Mouse (Mus musculus): ENCODE measurements around the gene Nr6a1. TPM values are rescaled to one million over a fixed set of nuclear protein-coding genes. Genes with fewer than 3 reads are reported as not detected.

Gene Nr6a1
- polyA plus RNA-seq, 1 experiment from 2014 or later: 0.51 TPM

DNA sequence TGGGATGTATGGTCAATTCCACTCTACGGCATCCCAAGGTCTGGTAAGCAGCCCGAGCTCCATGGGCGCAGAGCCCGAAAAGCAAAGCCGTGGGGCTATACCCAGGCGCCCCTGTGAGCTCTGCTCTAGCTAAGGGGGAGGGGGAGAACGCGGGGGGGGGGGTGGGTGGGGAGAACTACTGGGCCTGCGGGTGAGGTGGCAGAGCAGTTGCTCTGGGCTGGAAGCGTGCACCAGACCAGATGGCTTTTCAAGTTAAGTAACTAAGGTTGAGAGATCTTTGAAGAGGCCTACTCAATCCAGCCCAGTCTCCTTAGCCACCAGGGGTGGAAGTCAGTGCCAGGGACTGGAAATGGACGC, 214.7 kb downstream of the Nr6a1 start:
- no peaks in the 10 kb centered on the region for H3K9me3 ChIP-seq (replicated peaks; ENCODE audit: low read length)
- H3K4me1 ChIP-seq (replicated peaks; ENCODE audit: insufficient read depth, low read length): peaks cover 21% of the 10 kb centered on the region; the same call in 1 of the 2 replicates
- no peak overlapping the region for H3K4me3 ChIP-seq (replicated peaks; ENCODE audit: low read depth, low read length)
- 44% methylated on average over 11 of the region's 11 CpGs for WGBS
- H3K27me3 ChIP-seq (ENCODE audit: insufficient read depth, low read length): peaks cover 53% of the 10 kb centered on the region
- TF ChIP-seq CTCF (IDR thresholded peaks at IDR 0.05; ENCODE audit: low read depth): no peak
- no peak overlapping the region for H3K4me2 ChIP-seq (ENCODE audit: low read length)
- ATAC-seq (replicated peaks; ENCODE audit: low FRiP score, low read depth): no peak
- H3K9ac ChIP-seq (ENCODE audit: low read depth, low read length): no peak overlapping the region
- no peak overlapping the region for H3K27ac ChIP-seq
- H3K36me3 ChIP-seq (ENCODE audit: insufficient read depth, low read length): no peaks in the 10 kb centered on the region
- no peak for DNase-seq (ENCODE audit: low spot score)

GRCm38 (mm10) chr2:38712076-38712768, 215.3 kb downstream of the Nr6a1 start:
- WGBS: 8% methylated on average over 40 of the region's 58 CpGs
- no peak overlapping the region for H3K9ac ChIP-seq (ENCODE audit: low read depth, low read length)
- TF ChIP-seq CTCF (IDR thresholded peaks at IDR 0.05; ENCODE audit: low read depth): no peak

DNA sequence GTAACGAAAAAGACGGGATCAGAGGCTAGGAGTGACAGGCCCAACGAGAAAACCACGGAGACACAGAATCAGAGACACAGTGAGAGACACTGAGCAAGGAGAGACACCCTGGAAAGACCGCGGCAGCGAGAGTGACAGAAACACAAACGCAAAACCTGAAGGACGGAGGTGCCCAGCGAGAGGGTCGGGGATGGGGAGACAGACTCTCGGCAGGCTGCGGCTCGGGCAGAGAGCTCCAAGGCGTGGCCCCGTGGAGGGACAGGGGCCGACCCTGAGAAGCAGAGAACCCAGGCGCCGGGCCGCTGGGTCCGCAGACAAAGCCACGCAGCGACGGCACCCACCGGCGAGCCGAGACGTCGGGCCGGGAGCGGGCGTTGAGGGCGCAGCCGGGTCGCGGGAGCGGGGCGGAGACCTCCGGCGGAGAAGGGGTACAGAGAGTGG, 216.0 kb downstream of the Nr6a1 start:
- WGBS: 1% methylated on average over 40 of the region's 40 CpGs
- H3K27ac ChIP-seq: no peak overlapping the region
- H3K36me3 ChIP-seq (ENCODE audit: insufficient read depth, low read length): no peaks in the 10 kb centered on the region
- peaks cover 21% of the 10 kb centered on the region; the same call in 1 of the 2 replicates for H3K4me1 ChIP-seq (replicated peaks; ENCODE audit: insufficient read depth, low read length)
- no peaks in the 10 kb centered on the region for H3K9me3 ChIP-seq (replicated peaks; ENCODE audit: low read length)
- ATAC-seq (replicated peaks; ENCODE audit: low FRiP score, low read depth) (no peak), DNase-seq (ENCODE audit: low spot score) (no peak)
- H3K9ac ChIP-seq (ENCODE audit: low read depth, low read length): no peak overlapping the region
- H3K4me3 ChIP-seq (replicated peaks; ENCODE audit: low read depth, low read length): peak overlapping the region; percentile 31
- peaks cover 55% of the 10 kb centered on the region for H3K27me3 ChIP-seq (ENCODE audit: insufficient read depth, low read length)
- H3K4me2 ChIP-seq (ENCODE audit: low read length): peak overlapping the region; percentile 56
- no peak for TF ChIP-seq CTCF (IDR thresholded peaks at IDR 0.05; ENCODE audit: low read depth)

More at GRCm38 (mm10) chr2:38712076-38712768, 215.3 kb downstream of the Nr6a1 start:
- Histone ChIP-seq H3K4me2 (ENCODE audit: low read length) (peak overlapping the region; percentile 56), H3K27me3 (ENCODE audit: insufficient read depth, low read length) (peaks cover 55% of the 10 kb centered on the region), H3K27ac (no peak overlapping the region), H3K9me3 (replicated peaks; ENCODE audit: low read length) (no peaks in the 10 kb centered on the region), H3K4me1 (replicated peaks; ENCODE audit: insufficient read depth, low read length) (peaks cover 21% of the 10 kb centered on the region; the same call in 1 of the 2 replicates), H3K36me3 (ENCODE audit: insufficient read depth, low read length) (no peaks in the 10 kb centered on the region), H3K4me3 (replicated peaks; ENCODE audit: low read depth, low read length) (peak overlapping the region; percentile 31)
- DNase-seq (ENCODE audit: low spot score): no peak
- ATAC-seq (replicated peaks; ENCODE audit: low FRiP score, low read depth): no peak

DNA sequence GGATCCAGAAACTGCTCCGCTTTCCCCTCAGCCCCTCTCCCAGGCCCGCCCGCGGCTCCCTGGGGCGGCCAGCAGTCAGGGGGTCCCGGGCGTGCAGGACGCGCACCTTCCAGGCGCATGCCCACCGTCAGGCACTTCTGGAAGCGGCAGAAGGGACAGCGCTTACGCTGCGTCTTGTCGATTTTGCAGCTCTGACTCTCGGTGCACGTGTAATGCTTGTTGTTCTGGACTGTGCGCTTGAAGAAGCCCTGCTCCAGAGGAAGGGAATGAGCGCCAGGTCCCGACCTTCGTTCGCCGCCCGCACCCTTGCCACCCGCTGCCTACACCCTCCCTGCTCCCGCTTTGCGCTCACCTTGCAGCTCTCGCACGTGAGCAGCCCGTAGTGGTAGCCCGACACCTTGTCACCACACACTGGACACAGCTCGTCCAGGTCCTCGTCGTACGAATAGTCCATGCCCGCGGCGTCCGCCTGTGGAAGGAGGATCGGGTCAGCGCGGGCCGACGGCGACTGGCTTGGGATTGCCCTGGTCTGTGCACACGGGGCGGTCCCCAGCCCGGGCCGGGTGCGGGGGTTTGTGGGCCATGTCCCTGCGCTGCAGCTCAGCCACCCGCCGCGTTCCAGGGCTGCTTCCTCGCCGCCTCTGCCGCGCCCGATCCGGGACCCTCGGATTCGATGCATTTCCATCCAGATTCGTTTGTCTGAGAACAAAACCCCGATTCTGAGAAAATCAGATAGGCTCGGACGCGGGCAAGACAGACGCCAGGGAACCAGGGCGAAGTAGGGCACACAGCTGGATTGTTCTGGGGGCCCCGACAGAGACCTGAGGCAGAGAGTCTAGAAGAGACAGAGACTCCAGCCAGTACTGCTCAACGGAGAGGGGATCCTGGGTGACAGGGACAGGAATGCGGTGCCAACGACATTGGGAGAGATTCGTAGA, 216.9 kb downstream of the Nr6a1 start:
- peak overlapping the region; percentile 24 for H3K4me3 ChIP-seq (replicated peaks; ENCODE audit: low read depth, low read length)
- peaks cover 59% of the 10 kb centered on the region for H3K27me3 ChIP-seq (ENCODE audit: insufficient read depth, low read length)
- H3K9ac ChIP-seq (ENCODE audit: low read depth, low read length): no peak overlapping the region
- DNase-seq (ENCODE audit: low spot score) (no peak), ATAC-seq (replicated peaks; ENCODE audit: low FRiP score, low read depth) (peak; percentile 26; the same call in 1 of the 2 replicates)
- H3K27ac ChIP-seq: no peak overlapping the region
- TF ChIP-seq CTCF (IDR thresholded peaks at IDR 0.05; ENCODE audit: low read depth): no peak
- H3K4me1 ChIP-seq (replicated peaks; ENCODE audit: insufficient read depth, low read length): peaks cover 21% of the 10 kb centered on the region; the same call in 1 of the 2 replicates
- H3K4me2 ChIP-seq (ENCODE audit: low read length): peak overlapping the region; percentile 51
- WGBS: 2% methylated on average over 75 of the region's 75 CpGs
- H3K9me3 ChIP-seq (replicated peaks; ENCODE audit: low read length): no peaks in the 10 kb centered on the region
- no peaks in the 10 kb centered on the region for H3K36me3 ChIP-seq (ENCODE audit: insufficient read depth, low read length)

- DNase-seq (ENCODE audit: low spot score) (no peak), ATAC-seq (replicated peaks; ENCODE audit: low FRiP score, low read depth) (no peak)
- Histone ChIP-seq H3K27me3 (ENCODE audit: insufficient read depth, low read length) (peaks cover 59% of the 10 kb centered on the region), H3K36me3 (ENCODE audit: insufficient read depth, low read length) (no peaks in the 10 kb centered on the region), H3K27ac (no peak overlapping the region), H3K4me1 (replicated peaks; ENCODE audit: insufficient read depth, low read length) (peaks cover 21% of the 10 kb centered on the region; the same call in 1 of the 2 replicates), H3K9ac (ENCODE audit: low read depth, low read length) (no peak overlapping the region), H3K4me2 (ENCODE audit: low read length) (no peak overlapping the region), H3K4me3 (replicated peaks; ENCODE audit: low read depth, low read length) (no peak overlapping the region), H3K9me3 (replicated peaks; ENCODE audit: low read length) (no peaks in the 10 kb centered on the region)
- TF ChIP-seq CTCF (IDR thresholded peaks at IDR 0.05; ENCODE audit: low read depth): no peak
- WGBS: 32% methylated on average over 12 of the region's 12 CpGs
Observed at GRCm38 (mm10) chr2:38708907-38709688, 218.4 kb downstream of the Nr6a1 start.

All from kidney, postnatal 0 days (tissue).